Mouse (Mus musculus) kidney, postnatal 0 days (tissue): Measurements from ENCODE around the gene Brd3. TPM values are rescaled to one million over a fixed set of nuclear protein-coding genes. Genes with fewer than 3 reads are reported as not detected.

ENCODE experiments used
- ATAC-seq: fragments of 200-750 bp; cut with Nextera tagmentation; replicated peaks from 2 replicates; pipeline ENCODE4 v1.8.0; 2017; ENCODE audit warnings: low read depth, moderate number of reproducible peaks, moderate TSS enrichment, moderate library complexity; ENCODE audit not compliant: low FRiP score
- DNase-seq: peaks from one replicate; pipeline ENCODE4 v3.0.0-alpha.2; 2016; ENCODE audit warnings: low spot score
- H3K27ac ChIP-seq: fragments of 300-500 bp; sonication (generic); 2 replicates; pipeline ENCODE4 v1.5.1; 2014; ENCODE audit warnings: mild to moderate bottlenecking
- H3K27me3 ChIP-seq: fragments of 300-500 bp; sonication (generic); 2 replicates; pipeline ENCODE4 v1.6.1; 2014; ENCODE audit warnings: low read length, mixed read lengths; ENCODE audit not compliant: insufficient read depth
- H3K36me3 ChIP-seq: fragments of 300-500 bp; sonication (generic); 2 replicates; pipeline ENCODE4 v1.6.1; 2014; ENCODE audit warnings: low read length, mixed read lengths; ENCODE audit not compliant: insufficient read depth
- H3K4me1 ChIP-seq: fragments of 300-500 bp; sonication (generic); replicated peaks from 2 replicates; pipeline ENCODE4 v1.6.1; 2014; ENCODE audit warnings: antibody characterized with exemption, low read length, mixed read lengths; ENCODE audit not compliant: insufficient read depth
- H3K4me2 ChIP-seq: fragments of 300-500 bp; sonication (generic); 2 replicates; pipeline ENCODE4 v1.6.1; 2014; ENCODE audit warnings: mild to moderate bottlenecking, low read length, moderate library complexity, mixed read lengths
- H3K4me3 ChIP-seq: fragments of 300-500 bp; sonication (generic); replicated peaks from 2 replicates; pipeline ENCODE4 v1.5.1; 2014; ENCODE audit warnings: low read depth, low read length
- H3K9ac ChIP-seq: fragments of 300-500 bp; sonication (generic); 2 replicates; pipeline ENCODE4 v1.6.1; 2014; ENCODE audit warnings: low read depth, low read length
- H3K9me3 ChIP-seq: fragments of 300-500 bp; sonication (generic); replicated peaks from 2 replicates; pipeline ENCODE4 v1.6.1; 2016; ENCODE audit warnings: low read length, inconsistent platforms, mixed read lengths
- CTCF ChIP-seq: IDR thresholded peaks from 2 replicates; pipeline ENCODE4 v1.5.1; 2016; ENCODE audit warnings: antibody characterized with exemption, low read depth, mild to moderate bottlenecking, moderate library complexity
- WGBS: fragments of 180-500 bp; shearing (Covaris S2); extraction: QIAGEN DNeasy Blood & Tissue Kit; methylation state at CpG from one replicate; pipeline ENCODE4 v1.1.7; 2014; 5-methylcytosine and 5-hydroxymethylcytosine counted together
- polyA plus RNA-seq: library from polyadenylated mRNA; unstranded; fragments of >200 nt; fragmentation: Nextera tagmentation; extraction: Ambion mirVana; gene quantifications from 2 replicates; pipeline ENCODE4 v1.2.1, GENCODE M21; 2015

The Brd3 gene
- polyA plus RNA-seq, 1 experiment from 2014 or later: 91.4 TPM

DNA sequence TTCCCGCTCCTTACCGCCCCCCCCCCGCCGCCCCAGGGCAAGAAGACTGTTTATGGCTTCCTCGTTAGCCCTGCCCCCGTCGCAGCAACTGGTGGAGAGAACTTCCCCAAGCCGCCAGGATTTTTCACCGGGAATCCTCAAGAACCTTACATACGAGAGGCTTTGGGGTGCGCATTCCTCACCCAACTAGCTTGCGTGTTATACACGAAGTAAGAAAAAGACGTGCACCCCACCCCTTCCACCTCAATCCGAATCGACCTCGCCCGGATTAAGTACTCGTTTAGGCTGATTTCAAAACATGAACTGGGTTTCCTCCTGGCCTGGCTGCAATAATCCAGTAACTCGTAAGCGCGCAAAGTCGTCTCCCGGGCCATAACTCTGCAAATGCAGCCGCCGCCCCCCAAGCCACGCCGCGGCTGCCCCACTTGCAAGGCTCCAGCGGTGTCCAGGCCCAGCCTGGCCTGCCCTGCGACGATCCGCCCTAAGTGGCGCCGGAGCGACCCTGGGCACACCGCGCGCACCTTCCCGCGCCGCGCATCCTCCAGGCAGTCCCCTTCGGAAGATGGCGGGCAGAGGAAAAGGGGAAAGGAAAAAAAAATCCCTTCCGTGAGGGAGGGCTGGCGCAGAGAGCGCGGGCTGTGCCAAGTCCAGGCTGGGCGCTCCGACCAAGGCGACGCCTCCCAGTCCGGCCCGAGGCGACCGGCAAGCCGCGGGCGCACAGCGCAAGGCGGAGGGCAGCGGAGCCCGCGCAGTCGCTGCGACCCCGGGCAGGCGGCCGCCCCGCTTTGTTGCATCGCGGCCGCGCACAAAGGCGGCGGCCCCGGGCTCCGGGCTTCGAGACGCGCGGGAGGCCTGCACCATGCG is 32.6 kb downstream of the Brd3 start:
- DNase-seq: peak; percentile 54
- no peak for TF ChIP-seq CTCF
- ATAC-seq: peak; percentile 18
- H3K9me3 ChIP-seq: no peaks in the 10 kb centered on the region
- H3K4me2 ChIP-seq: peak overlapping the region; percentile 72
- H3K36me3 ChIP-seq: no peaks in the 10 kb centered on the region
- peak overlapping the region; percentile 96 for H3K4me3 ChIP-seq
- H3K9ac ChIP-seq: peak overlapping the region; percentile 93
- H3K4me1 ChIP-seq: peaks cover 24% of the 10 kb centered on the region
- no peaks in the 10 kb centered on the region for H3K27me3 ChIP-seq
- WGBS: under 1% methylated on average over 79 of the region's 84 CpGs
- H3K27ac ChIP-seq: peak overlapping the region; percentile 98

- WGBS: 9% methylated on average over 4 of the region's 4 CpGs
- H3K4me1 ChIP-seq: peaks cover 30% of the 10 kb centered on the region
Observed at GRCm38 (mm10) chr2:27473911-27474310, 33.6 kb downstream of the Brd3 start.

DNA sequence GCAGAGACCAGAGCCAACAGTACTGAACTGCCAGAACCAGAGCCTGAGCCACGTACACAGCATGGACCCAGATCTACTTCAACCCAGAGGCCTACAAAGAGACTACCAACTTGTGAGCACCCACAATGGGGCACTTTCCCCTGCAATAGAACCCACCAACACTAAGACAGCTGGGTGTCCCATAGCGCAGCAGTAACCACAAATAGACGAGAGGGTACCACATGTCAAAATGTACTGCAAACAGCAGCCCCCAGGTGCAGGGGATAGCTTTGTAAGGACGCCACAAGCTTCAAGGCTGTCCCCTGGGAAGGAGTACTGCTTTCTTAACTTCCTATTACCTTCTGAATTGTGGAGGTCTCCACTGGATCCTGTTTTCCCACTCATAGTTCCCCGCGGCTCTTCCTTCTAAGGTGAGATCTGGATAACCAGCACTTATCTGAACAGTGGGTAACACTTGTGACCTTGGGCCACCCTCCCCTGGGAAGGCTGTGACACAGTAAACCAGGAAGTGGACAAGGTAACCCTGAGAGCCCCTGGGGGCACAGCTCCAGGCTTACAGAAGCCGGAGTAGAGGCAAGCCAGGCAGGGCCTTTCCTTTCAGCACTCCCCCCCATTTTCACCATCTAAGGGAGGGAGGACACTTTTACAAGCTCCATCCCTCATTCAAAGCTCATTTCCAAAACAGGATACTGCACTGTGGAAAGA is 34.2 kb downstream of the Brd3 start:
- 52% methylated on average over 7 of the region's 7 CpGs for WGBS
- Histone ChIP-seq H3K9ac (peak overlapping the region; percentile 93), H3K27me3 (no peaks in the 10 kb centered on the region), H3K4me2 (peak overlapping the region; percentile 72), H3K4me3 (peak overlapping the region; percentile 96; the same call in 1 of the 2 replicates), H3K27ac (no peak overlapping the region), H3K9me3 (no peaks in the 10 kb centered on the region), H3K4me1 (peaks cover 30% of the 10 kb centered on the region), H3K36me3 (no peaks in the 10 kb centered on the region)
- DNase-seq (peak; percentile 24), ATAC-seq (no peak)
- no peak for TF ChIP-seq CTCF

More at GRCm38 (mm10) chr2:27473911-27474310, 33.6 kb downstream of the Brd3 start:
- H3K9ac ChIP-seq: peak overlapping the region; percentile 93
- no peaks in the 10 kb centered on the region for H3K36me3 ChIP-seq
- no peaks in the 10 kb centered on the region for H3K9me3 ChIP-seq
- no peak for ATAC-seq
- H3K27ac ChIP-seq: peak overlapping the region; percentile 98; the same call in 1 of the 2 replicates
- peak overlapping the region; percentile 96 for H3K4me3 ChIP-seq
- H3K4me2 ChIP-seq: peak overlapping the region; percentile 72
- H3K27me3 ChIP-seq: no peaks in the 10 kb centered on the region
- TF ChIP-seq CTCF: no peak
- no peak for DNase-seq

GRCm38 (mm10) chr2:27471170-27471584 is 36.3 kb downstream of the Brd3 start:
- Histone ChIP-seq H3K4me1 (peaks cover 30% of the 10 kb centered on the region), H3K9me3 (no peaks in the 10 kb centered on the region), H3K4me2 (no peak overlapping the region), H3K9ac (no peak overlapping the region), H3K27ac (no peak overlapping the region), H3K4me3 (no peak overlapping the region), H3K36me3 (peaks cover 4% of the 10 kb centered on the region), H3K27me3 (no peaks in the 10 kb centered on the region)
- TF ChIP-seq CTCF: no peak
- ATAC-seq (no peak), DNase-seq (no peak)

- peaks cover 30% of the 10 kb centered on the region for H3K4me1 ChIP-seq
- ATAC-seq (no peak), DNase-seq (no peak)
- TF ChIP-seq CTCF: no peak
- no peaks in the 10 kb centered on the region for H3K9me3 ChIP-seq
- no peak overlapping the region for H3K4me2 ChIP-seq
- H3K9ac ChIP-seq: no peak overlapping the region
- no peaks in the 10 kb centered on the region for H3K27me3 ChIP-seq
- H3K4me3 ChIP-seq: no peak overlapping the region
- peaks cover 8% of the 10 kb centered on the region for H3K36me3 ChIP-seq
- no peak overlapping the region for H3K27ac ChIP-seq
- 98% methylated on average over 2 of the region's 2 CpGs for WGBS
Observed at GRCm38 (mm10) chr2:27470535-27470934, 36.9 kb downstream of the Brd3 start.

DNA sequence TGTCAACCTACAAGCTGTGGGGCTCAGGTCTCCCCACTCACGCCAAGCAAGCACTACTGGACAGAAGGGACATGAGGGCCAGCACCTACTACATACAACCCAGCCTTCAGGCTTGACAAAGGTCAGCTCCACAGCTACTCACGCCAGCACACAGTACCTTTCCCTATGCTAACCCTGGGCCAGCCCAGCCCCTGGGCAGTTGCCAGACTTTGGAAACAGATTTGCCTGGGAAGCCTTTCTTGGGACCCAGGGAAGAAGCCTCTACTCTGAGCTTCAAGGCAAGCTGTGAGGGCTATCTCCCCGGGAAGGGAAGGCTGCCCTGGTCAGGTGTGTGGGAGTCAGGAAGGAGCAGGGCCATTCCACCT is 37.5 kb downstream of the Brd3 start:
- peaks cover 8% of the 10 kb centered on the region for H3K36me3 ChIP-seq
- no peak for TF ChIP-seq CTCF
- H3K9ac ChIP-seq: no peak overlapping the region
- no peak overlapping the region for H3K27ac ChIP-seq
- 42% methylated on average over 3 of the region's 3 CpGs for WGBS
- no peaks in the 10 kb centered on the region for H3K9me3 ChIP-seq
- ATAC-seq: no peak
- no peak for DNase-seq
- peaks cover 30% of the 10 kb centered on the region for H3K4me1 ChIP-seq
- no peaks in the 10 kb centered on the region for H3K27me3 ChIP-seq
- no peak overlapping the region for H3K4me3 ChIP-seq
- H3K4me2 ChIP-seq: no peak overlapping the region
